Comparison of ENCODE assay signal across 23 mouse cellular contexts in genomic region chr5:106577237-106577888, GRCm38 (mm10). TPM values are rescaled to one million over a fixed set of nuclear protein-coding genes. Genes with fewer than 3 reads are reported as not detected.
DNase-seq lines count a peak whose midpoint lies in the region; ATAC-seq and TF ChIP-seq lines count a peak whose summit lies in the region.
"Had no signal": no experiment of that assay in that cellular context is flagged by ENCODE, and none has a peak within 500 bp of the region (broad histone marks: within the 10 kb centered on the region; RNA-seq: fewer than 3 reads in every experiment).

No protein-coding gene starts in this region.

- 40% methylated on average over 9 of the region's 9 CpGs for WGBS in midbrain, embryonic 16.5 days
- WGBS in midbrain, embryonic 10.5 days, result 63% methylated on average over 9 of the region's 9 CpGs
- 18% methylated on average over 9 of the region's 9 CpGs for WGBS in forebrain, embryonic 12.5 days
- WGBS in forebrain, postnatal 0 days, result 21% methylated on average over 9 of the region's 9 CpGs

- no peak for TF ChIP-seq CTCF in forebrain, postnatal 0 days (IDR thresholded peaks at IDR 0.05; ENCODE audit: low read depth)

- H3K9ac ChIP-seq in midbrain, embryonic 16.5 days (ENCODE audit: low read depth, low read length), result no peak overlapping the region
- H3K9ac ChIP-seq in forebrain, embryonic 12.5 days, result no peak overlapping the region
- H3K9ac ChIP-seq in forebrain, postnatal 0 days, result no peak overlapping the region
- H3K9ac ChIP-seq: embryonic facial prominence, embryonic 13.5 days had no signal

- H3K4me1 ChIP-seq in midbrain, embryonic 16.5 days (ENCODE audit: control insufficient read depth, insufficient read depth, low read length), result peaks cover 6% of the 10 kb centered on the region
- peaks cover 21% of the 10 kb centered on the region for H3K4me1 ChIP-seq in midbrain, embryonic 10.5 days
- peaks cover 17% of the 10 kb centered on the region; the same call in 1 of the 2 replicates for H3K4me1 ChIP-seq in forebrain, embryonic 12.5 days
- H3K4me1 ChIP-seq in forebrain, postnatal 0 days (ENCODE audit: insufficient read depth), result no peaks in the 10 kb centered on the region

- peak; percentile 24; the same call in 1 of the 2 replicates for ATAC-seq in midbrain, embryonic 16.5 days
- ATAC-seq in forebrain, embryonic 12.5 days (ENCODE audit: low FRiP score), result peak; percentile 81
- ATAC-seq in forebrain, postnatal 0 days, result peak; percentile 51

- no peaks in the 10 kb centered on the region for H3K9me3 ChIP-seq in midbrain, embryonic 16.5 days (replicated peaks; ENCODE audit: control insufficient read depth, low read length, poor library complexity, severe bottlenecking)
- H3K9me3 ChIP-seq in midbrain, embryonic 10.5 days (replicated peaks), result no peaks in the 10 kb centered on the region
- no peaks in the 10 kb centered on the region for H3K9me3 ChIP-seq in forebrain, embryonic 12.5 days
- H3K9me3 ChIP-seq in forebrain, postnatal 0 days (ENCODE audit: low read length), result no peaks in the 10 kb centered on the region
- H3K9me3 ChIP-seq: embryonic facial prominence, embryonic 13.5 days; heart, embryonic 10.5 days had no signal

- H3K36me3 ChIP-seq in midbrain, embryonic 16.5 days (ENCODE audit: control insufficient read depth, insufficient read depth, low read length), result no peaks in the 10 kb centered on the region
- H3K36me3 ChIP-seq in midbrain, embryonic 10.5 days, result no peaks in the 10 kb centered on the region
- no peaks in the 10 kb centered on the region for H3K36me3 ChIP-seq in forebrain, embryonic 12.5 days (replicated peaks)
- H3K36me3 ChIP-seq in forebrain, postnatal 0 days (ENCODE audit: insufficient read depth), result no peaks in the 10 kb centered on the region
- H3K36me3 ChIP-seq: embryonic facial prominence, embryonic 13.5 days; heart, embryonic 10.5 days had no signal

- H3K4me3 ChIP-seq in midbrain, embryonic 16.5 days (ENCODE audit: low read depth, low read length), result no peak overlapping the region
- H3K4me3 ChIP-seq in midbrain, embryonic 10.5 days, result no peak overlapping the region
- no peak overlapping the region for H3K4me3 ChIP-seq in forebrain, embryonic 12.5 days (replicated peaks)
- H3K4me3 ChIP-seq in forebrain, postnatal 0 days (ENCODE audit: low read depth, low read length), result no peak overlapping the region
- H3K4me3 ChIP-seq: embryonic facial prominence, embryonic 13.5 days; heart, embryonic 10.5 days had no signal

- H3K27ac ChIP-seq in midbrain, embryonic 16.5 days (ENCODE audit: low read length), result no peak overlapping the region
- no peak overlapping the region for H3K27ac ChIP-seq in midbrain, embryonic 10.5 days (replicated peaks)
- H3K27ac ChIP-seq in forebrain, embryonic 12.5 days, result 0 out of 2 replicates have a peak overlapping the region, but pooled peaks have one; percentile 43
- no peak overlapping the region for H3K27ac ChIP-seq in forebrain, postnatal 0 days (ENCODE audit: low read depth, low read length)
- H3K27ac ChIP-seq: embryonic facial prominence, embryonic 13.5 days; heart, embryonic 10.5 days had no signal

- peaks cover 2% of the 10 kb centered on the region for H3K27me3 ChIP-seq in midbrain, embryonic 16.5 days (ENCODE audit: control insufficient read depth, insufficient read depth, low read depth, low read length)
- peaks cover 58% of the 10 kb centered on the region for H3K27me3 ChIP-seq in midbrain, embryonic 10.5 days (ENCODE audit: low read depth, poor library complexity, severe bottlenecking)
- peaks cover 65% of the 10 kb centered on the region for H3K27me3 ChIP-seq in forebrain, embryonic 12.5 days
- peaks cover 37% of the 10 kb centered on the region for H3K27me3 ChIP-seq in forebrain, postnatal 0 days (ENCODE audit: insufficient read depth, low read length)

- H3K4me2 ChIP-seq in midbrain, embryonic 16.5 days (ENCODE audit: low read length), result no peak overlapping the region
- H3K4me2 ChIP-seq in forebrain, embryonic 12.5 days, result no peak overlapping the region
- H3K4me2 ChIP-seq in forebrain, postnatal 0 days (ENCODE audit: low read depth), result no peak overlapping the region
- H3K4me2 ChIP-seq: embryonic facial prominence, embryonic 13.5 days; liver, embryonic 11.5 days had no signal

- DNase-seq in midbrain, embryonic 10.5 days (ENCODE audit: low spot score), result no peak
- peak; percentile 36 for DNase-seq in forebrain, postnatal 0 days
- peak; percentile 93 for DNase-seq in retina, postnatal 1 day
- DNase-seq in urinary bladder, postnatal 10 days (ENCODE audit: low spot score), result no peak
- DNase-seq in cerebellum, adult 9-10 months, result no peak
- DNase-seq: adrenal gland, adult 8-10 months; cerebellum, postnatal 10 days; gastrocnemius, postnatal 36 days; lung, adult 2 months; lung, postnatal 4 days; thymus, postnatal 14 days had no signal

RNA-seq across cellular contexts. Expression of gene Gm17304, which starts 31.5 kb away (rescaled TPM):
- not detected in 2 replicates for polyA plus RNA-seq in midbrain, embryonic 16.5 days (2015; fragmentation: Nextera tagmentation; extraction: Ambion mirVana)
- polyA plus RNA-seq in midbrain, embryonic 10.5 days (2016; fragmentation: Nextera tagmentation; extraction: Ambion mirVana), result not detected in 2 replicates
- not detected in 2 replicates for polyA plus RNA-seq in forebrain, embryonic 12.5 days (2016; fragmentation: Nextera tagmentation; extraction: Ambion mirVana)
- not detected in 2 replicates for total RNA-seq in forebrain, postnatal 0 days (2014; rRNA removed)
- not detected in 2 replicates for polyA plus RNA-seq in forebrain, postnatal 0 days (2015; fragmentation: Nextera tagmentation; extraction: Ambion mirVana)
- total RNA-seq: adrenal gland, adult 8-10 months; gastrocnemius, postnatal 36 days; layer of hippocampus, postnatal 10 days had no signal
- polyA plus RNA-seq: embryonic facial prominence, embryonic 13.5 days; heart, embryonic 10.5 days; heart, postnatal 0 days; intestine, embryonic 14.5 days; kidney, embryonic 14.5 days; large intestine, adult 2 months; limb, embryonic 11.5 days; liver, embryonic 11.5 days; lung, adult 2 months; testis, adult 2 months had no signal

Comparison
In these comparisons a context has a peak if more than half of its experiments do, and no peak if none do; other contexts are left out.
1. ATAC-seq: peak in every context shown above with its lines; median percentile 81 in forebrain, embryonic 12.5 days; 51 in forebrain, postnatal 0 days; 24 in midbrain, embryonic 16.5 days.
2. DNase-seq: peak in forebrain, postnatal 0 days (single experiment) and retina, postnatal 1 day (single experiment); none in midbrain, embryonic 10.5 days (single experiment), urinary bladder, postnatal 10 days (single experiment) and cerebellum, adult 9-10 months (single experiment).